Mouse (Mus musculus) ES-Bruce4 (cell line): ENCODE results near the gene Dync1li2. TPM values are rescaled to one million over a fixed set of nuclear protein-coding genes. Genes with fewer than 3 reads are reported as not detected.

Experiments
- H3K27ac ChIP-seq: 2 replicates; pipeline ENCODE4 v1.5.1; 2012; ENCODE audit warnings: low read length, inconsistent platforms; ENCODE audit not compliant: insufficient read depth
- H3K27me3 ChIP-seq: 2 replicates; pipeline ENCODE4 v1.6.1; 2012; ENCODE audit warnings: mild to moderate bottlenecking, low read length, inconsistent platforms; ENCODE audit not compliant: control insufficient read depth, poor library complexity, insufficient read depth, severe bottlenecking
- H3K36me3 ChIP-seq: 2 replicates; pipeline ENCODE4 v1.6.1; 2012; ENCODE audit warnings: inconsistent platforms, mild to moderate bottlenecking, low read length, moderate library complexity; ENCODE audit not compliant: control insufficient read depth, poor library complexity, insufficient read depth, severe bottlenecking
- H3K4me1 ChIP-seq: one replicate; pipeline ENCODE4 v1.8.1; 2011; ENCODE audit warnings: low read length; ENCODE audit not compliant: control insufficient read depth, insufficient read depth
- H3K4me3 ChIP-seq: 2 replicates; pipeline ENCODE4 v1.5.1; 2011; ENCODE audit warnings: low read depth, mild to moderate bottlenecking, low read length
- H3K9ac ChIP-seq: 2 replicates; pipeline ENCODE4 v1.6.1; 2012; ENCODE audit warnings: low read depth, mild to moderate bottlenecking, inconsistent platforms; ENCODE audit not compliant: poor library complexity, severe bottlenecking
- H3K9me3 ChIP-seq: replicated peaks from 2 replicates; pipeline ENCODE4 v1.6.1; 2012; ENCODE audit warnings: mild to moderate bottlenecking, low read length, inconsistent platforms; ENCODE audit not compliant: control insufficient read depth, poor library complexity, insufficient read depth, severe bottlenecking
- CTCF ChIP-seq: IDR thresholded peaks from one replicate; pipeline ENCODE4 v1.8.1; 2011; ENCODE audit warnings: low read depth, low read length
- EP300 ChIP-seq: IDR thresholded peaks from 2 replicates; pipeline ENCODE4 v1.6.1; 2011; ENCODE audit warnings: low read depth, low read length; ENCODE audit not compliant: insufficient read depth
- POLR2A ChIP-seq: IDR thresholded peaks from one replicate; pipeline ENCODE4 v1.8.1; 2011; ENCODE audit warnings: low read length; ENCODE audit not compliant: insufficient read depth
- polyA plus RNA-seq: library from polyadenylated mRNA; stranded (reverse); fragments of >200 nt; gene quantifications from 2 replicates; pipeline ENCODE4 v1.2.4, GENCODE M21; 2011; ENCODE audit warnings: low read depth; ENCODE audit not compliant: missing spikeins, insufficient read depth, insufficient read length

The Dync1li2 gene
- polyA plus RNA-seq, 1 experiment = 43.2 TPM

GRCm38 (mm10) chr8:104375959-104376358, 66.9 kb downstream of the Dync1li2 start:
- no peaks in the 10 kb centered on the region for H3K27me3 ChIP-seq
- H3K9ac ChIP-seq = no peak overlapping the region
- no peak for TF ChIP-seq CTCF
- no peak for TF ChIP-seq POLR2A
- TF ChIP-seq EP300 = no peak
- no peak overlapping the region for H3K27ac ChIP-seq
- H3K9me3 ChIP-seq = no peaks in the 10 kb centered on the region
- no peaks in the 10 kb centered on the region for H3K36me3 ChIP-seq
- H3K4me1 ChIP-seq = peaks cover 5% of the 10 kb centered on the region
- no peak overlapping the region for H3K4me3 ChIP-seq

- H3K9me3 ChIP-seq = no peaks in the 10 kb centered on the region
- TF ChIP-seq CTCF (no peak), EP300 (no peak)
- H3K27me3 ChIP-seq = no peaks in the 10 kb centered on the region
- no peaks in the 10 kb centered on the region for H3K36me3 ChIP-seq
- no peak overlapping the region for H3K27ac ChIP-seq
- no peak overlapping the region for H3K4me3 ChIP-seq
- H3K9ac ChIP-seq = no peak overlapping the region
- peaks cover 5% of the 10 kb centered on the region for H3K4me1 ChIP-seq
Observed at GRCm38 (mm10) chr8:104374864-104375846, 67.7 kb downstream of the Dync1li2 start.

- Histone ChIP-seq H3K4me1 (peaks cover 5% of the 10 kb centered on the region), H3K27ac (no peak overlapping the region), H3K9ac (no peak overlapping the region), H3K4me3 (no peak overlapping the region), H3K9me3 (no peaks in the 10 kb centered on the region), H3K36me3 (no peaks in the 10 kb centered on the region), H3K27me3 (no peaks in the 10 kb centered on the region)
- no peak for TF ChIP-seq EP300
- TF ChIP-seq POLR2A = no peak
- no peak for TF ChIP-seq CTCF
Observed at GRCm38 (mm10) chr8:104374269-104374668, 68.6 kb downstream of the Dync1li2 start.

GRCm38 (mm10) chr8:104373779-104374178, 69.1 kb downstream of the Dync1li2 start:
- peaks cover 5% of the 10 kb centered on the region for H3K4me1 ChIP-seq
- H3K9ac ChIP-seq = no peak overlapping the region
- no peak overlapping the region for H3K4me3 ChIP-seq
- no peaks in the 10 kb centered on the region for H3K27me3 ChIP-seq
- no peaks in the 10 kb centered on the region for H3K9me3 ChIP-seq
- no peak overlapping the region for H3K27ac ChIP-seq
- no peaks in the 10 kb centered on the region for H3K36me3 ChIP-seq
- TF ChIP-seq EP300 (no peak), CTCF (peak; percentile 20)

- TF ChIP-seq CTCF (no peak), POLR2A (no peak), EP300 (no peak)
- Histone ChIP-seq H3K36me3 (no peaks in the 10 kb centered on the region), H3K27me3 (no peaks in the 10 kb centered on the region), H3K4me3 (no peak overlapping the region), H3K4me1 (peaks cover 5% of the 10 kb centered on the region), H3K9me3 (peaks cover 15% of the 10 kb centered on the region), H3K27ac (no peak overlapping the region), H3K9ac (no peak overlapping the region)
Observed at GRCm38 (mm10) chr8:104371121-104371520, 71.7 kb downstream of the Dync1li2 start.

GRCm38 (mm10) chr8:104370071-104370470, 72.8 kb downstream of the Dync1li2 start:
- Histone ChIP-seq H3K9ac (no peak overlapping the region), H3K9me3 (peaks cover 24% of the 10 kb centered on the region), H3K36me3 (no peaks in the 10 kb centered on the region), H3K27me3 (no peaks in the 10 kb centered on the region), H3K4me3 (no peak overlapping the region), H3K4me1 (no peaks in the 10 kb centered on the region), H3K27ac (no peak overlapping the region)
- no peak for TF ChIP-seq EP300
- TF ChIP-seq POLR2A = no peak
- no peak for TF ChIP-seq CTCF
